Comparison of ENCODE assay signal across 20 mouse cellular contexts in the genomic region with DNA sequence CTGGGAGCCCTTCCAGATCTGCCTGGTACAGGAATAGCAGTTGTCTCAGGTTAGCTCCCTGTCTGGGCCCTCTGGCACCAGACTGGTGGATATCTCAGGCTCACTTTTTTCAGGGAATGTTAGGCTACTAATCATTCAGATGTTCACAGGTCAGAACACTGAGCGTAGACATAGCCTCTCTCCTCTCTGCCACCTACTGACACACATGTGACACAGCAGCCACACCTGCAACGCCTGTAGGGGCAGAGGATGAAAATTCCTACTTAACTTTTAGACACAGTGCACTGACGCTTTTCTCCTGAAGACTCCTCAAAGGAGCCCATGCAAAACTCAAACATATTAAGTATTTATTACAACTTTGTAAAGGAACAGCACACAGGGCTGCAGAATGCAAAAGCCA. TPM values are rescaled to one million over a fixed set of nuclear protein-coding genes. Genes with fewer than 3 reads are reported as not detected.
DNase-seq lines count a peak whose midpoint lies in the region; ATAC-seq and TF ChIP-seq lines count a peak whose summit lies in the region.
"Had no signal": no experiment of that assay in that cellular context is flagged by ENCODE, and none has a peak within 500 bp of the region (broad histone marks: within the 10 kb centered on the region; RNA-seq: fewer than 3 reads in every experiment).

No protein-coding gene starts in this region.

- no peak for DNase-seq in heart, postnatal 0 days (ENCODE audit: low spot score)
- DNase-seq in heart, adult 11 months = no peak
- DNase-seq in left cerebral cortex, adult 2 months (ENCODE audit: extremely low spot score in 1 of 2, low spot score in 2 of 2) = no peak
- no peak for DNase-seq in left cerebral cortex, postnatal 4 days
- DNase-seq in R1 (ENCODE audit: low read depth, low spot score) = peak; percentile 39
- DNase-seq in adrenal gland, adult 18-20 months (ENCODE audit: low spot score in 2 of 2) = no peak
- DNase-seq: adrenal gland, postnatal 25 days; cerebellum, adult 8-10 months; cerebellum, postnatal 36 days; kidney, adult 9 months; layer of hippocampus, adult 9-11 months had no signal

- no peaks in the 10 kb centered on the region for H3K9me3 ChIP-seq in heart, postnatal 0 days (replicated peaks; ENCODE audit: control insufficient read depth, low read length)
- H3K9me3 ChIP-seq in E14TG2a.4 (ENCODE audit: low read length) = no peaks in the 10 kb centered on the region
- H3K9me3 ChIP-seq: forebrain, embryonic 13.5 days; limb, embryonic 10.5 days; lung, embryonic 15.5 days; midbrain, embryonic 12.5 days had no signal

- H3K27me3 ChIP-seq in heart, postnatal 0 days (ENCODE audit: control insufficient read depth, insufficient read depth, low read length) = no peaks in the 10 kb centered on the region
- no peaks in the 10 kb centered on the region for H3K27me3 ChIP-seq in E14TG2a.4 (ENCODE audit: insufficient read depth, low read length)
- H3K27me3 ChIP-seq: forebrain, embryonic 13.5 days; heart, embryonic 12.5 days; hindbrain, embryonic 12.5 days; lung, embryonic 15.5 days; midbrain, embryonic 12.5 days had no signal

- intact Hi-C loops in left cerebral cortex, adult 2 months (cut with DNase I) = no loop called here
- intact Hi-C loops in left cerebral cortex, postnatal 4 days (cut with DNase I) = no loop called here

- H3K4me2 ChIP-seq in heart, postnatal 0 days (ENCODE audit: low read depth, low read length) = no peak overlapping the region
- H3K4me2 ChIP-seq: forebrain, embryonic 13.5 days; heart, embryonic 12.5 days; hindbrain, embryonic 12.5 days; lung, embryonic 15.5 days; midbrain, embryonic 12.5 days had no signal

- no peak overlapping the region for H3K9ac ChIP-seq in heart, postnatal 0 days (replicated peaks; ENCODE audit: low read depth, low read length)
- H3K9ac ChIP-seq: forebrain, embryonic 13.5 days; heart, embryonic 12.5 days; hindbrain, embryonic 12.5 days; lung, embryonic 15.5 days; midbrain, embryonic 12.5 days had no signal

- ATAC-seq in heart, postnatal 0 days (ENCODE audit: insufficient read depth, low read depth) = 0 out of 2 replicates have a peak, but pooled peaks have one; percentile 27
- ATAC-seq: CD4-positive, CD25-positive, alpha-beta regulatory T cell, adult 4 months; forebrain, embryonic 13.5 days; inflammation-experienced regulatory T-cells, adult 6 months had no signal

- no peak overlapping the region for H3K4me3 ChIP-seq in heart, postnatal 0 days (ENCODE audit: low read depth, low read length)
- H3K4me3 ChIP-seq in left cerebral cortex, adult 2 months = no peak overlapping the region
- no peak overlapping the region for H3K4me3 ChIP-seq in E14TG2a.4 (replicated peaks; ENCODE audit: low read length)
- H3K4me3 ChIP-seq: forebrain, embryonic 13.5 days; heart, embryonic 12.5 days; hindbrain, embryonic 12.5 days; limb, embryonic 10.5 days; lung, embryonic 15.5 days; midbrain, embryonic 12.5 days had no signal

- 62% methylated on average over 3 of the region's 3 CpGs for WGBS in heart, postnatal 0 days

- H3K27ac ChIP-seq in heart, postnatal 0 days (ENCODE audit: low read depth) = no peak overlapping the region
- no peak overlapping the region for H3K27ac ChIP-seq in left cerebral cortex, adult 2 months
- H3K27ac ChIP-seq: forebrain, embryonic 13.5 days; hindbrain, embryonic 12.5 days; limb, embryonic 10.5 days; lung, embryonic 15.5 days; midbrain, embryonic 12.5 days had no signal

- peaks cover 46% of the 10 kb centered on the region for H3K36me3 ChIP-seq in heart, postnatal 0 days (replicated peaks; ENCODE audit: control insufficient read depth, insufficient read depth, low read length)
- H3K36me3 ChIP-seq in E14TG2a.4 (ENCODE audit: insufficient read depth, low read length) = peaks cover 82% of the 10 kb centered on the region

- H3K4me1 ChIP-seq in heart, postnatal 0 days (ENCODE audit: control insufficient read depth, insufficient read depth) = peaks cover 8% of the 10 kb centered on the region
- peaks cover 83% of the 10 kb centered on the region for H3K4me1 ChIP-seq in E14TG2a.4 (replicated peaks; ENCODE audit: low read depth, low read length)
- H3K4me1 ChIP-seq: hindbrain, embryonic 12.5 days; limb, embryonic 10.5 days; lung, embryonic 15.5 days; midbrain, embryonic 12.5 days had no signal

- TF ChIP-seq CTCF in heart, postnatal 0 days (IDR thresholded peaks at IDR 0.05; ENCODE audit: low read depth) = peak; percentile 46
- peak; percentile 17 for TF ChIP-seq CTCF in left cerebral cortex, adult 2 months (IDR thresholded peaks at IDR 0.05)
- 0 out of 2 replicates have a peak, but pooled peaks have one; percentile 2 for TF ChIP-seq CTCF in E14TG2a.4 (conservative IDR thresholded peaks at IDR 0.05; ENCODE audit: low read length)

- TF ChIP-seq EP300 in heart, postnatal 0 days (IDR thresholded peaks at IDR 0.05; ENCODE audit: low read depth) = no peak

RNA-seq across cellular contexts. Expression of gene Ctnnal1, which starts 32.5 kb away (rescaled TPM):
- total RNA-seq in heart, postnatal 0 days (2014; rRNA removed; ENCODE audit: low replicate concordance) = 27.9 and 34.3 TPM in 2 replicates
- 34.4 and 35.5 TPM in 2 replicates for polyA plus RNA-seq in heart, postnatal 0 days (2015; fragmentation: Nextera tagmentation; extraction: Ambion mirVana)
- 10 to 100 TPM; 19.9 to 20.2 TPM for total RNA-seq in left cerebral cortex, adult 2 months (2021)
- 10 to 100 TPM; 18.5 to 20.4 TPM for total RNA-seq in left cerebral cortex, postnatal 4 days (2021)
- 10 to 100 TPM in 1 of 2 experiments, 1 to 10 TPM in 1; 9.8 to 20.7 TPM for total RNA-seq in adrenal gland, adult 18-20 months (2021)

RNA-seq across cellular contexts. Expression of gene Tmem245, which starts 49.7 kb away (rescaled TPM):
- total RNA-seq in heart, postnatal 0 days (2014; rRNA removed; ENCODE audit: low replicate concordance) = 68.4 and 82.4 TPM in 2 replicates
- 21.1 and 23.7 TPM in 2 replicates for polyA plus RNA-seq in heart, postnatal 0 days (2015; fragmentation: Nextera tagmentation; extraction: Ambion mirVana)
- total RNA-seq in left cerebral cortex, adult 2 months (2021) = 10 to 100 TPM; 41.7 to 42.2 TPM
- 10 to 100 TPM; 33.0 to 33.1 TPM for total RNA-seq in left cerebral cortex, postnatal 4 days (2021)
- total RNA-seq in adrenal gland, adult 18-20 months (2021) = 10 to 100 TPM; 35.7 to 46.8 TPM
